Mouse (Mus musculus): ENCODE measurements around the gene Ikzf1.

GRCm38 (mm10) chr11:11758883-11759282 is 74.1 kb downstream of the Ikzf1 start:
- TF ChIP-seq CTCF (IDR thresholded peaks at IDR 0.05; ENCODE audit: low read depth, low read length) (no peak), GATA1 (IDR thresholded peaks at IDR 0.05; ENCODE audit: borderline replicate concordance, low read length) (no peak), TAL1 (conservative IDR thresholded peaks at IDR 0.05; ENCODE audit: low read depth, low read length) (no peak)
